Mouse (Mus musculus) forebrain, postnatal 0 days (tissue): Measurements from ENCODE around the gene Slc39a3. TPM values are rescaled to one million over a fixed set of nuclear protein-coding genes. Genes with fewer than 3 reads are reported as not detected.
A peak's percentile ranks its signal among the peaks of the same experiment; 100 is the strongest.

ENCODE experiments used
- ATAC-seq: fragments of 200-750 bp; cut with Nextera tagmentation; 2 replicates; pipeline ENCODE4 v1.8.0; 2017; ENCODE audit warnings: mild to moderate bottlenecking, moderate library complexity
- DNase-seq: peaks from one replicate; pipeline ENCODE4 v3.0.0-alpha.2; 2015
- H3K27ac ChIP-seq: fragments of 300-500 bp; sonication (generic); 2 replicates; pipeline ENCODE4 v1.5.1; 2014; ENCODE audit warnings: low read depth, mild to moderate bottlenecking, antibody characterized with exemption, low read length, moderate library complexity, mixed read lengths
- H3K27me3 ChIP-seq: fragments of 300-500 bp; sonication (generic); 2 replicates; pipeline ENCODE4 v1.6.1; 2014; ENCODE audit warnings: mild to moderate bottlenecking, low read length, mixed read lengths; ENCODE audit not compliant: insufficient read depth
- H3K36me3 ChIP-seq: fragments of 300-500 bp; sonication (generic); 2 replicates; pipeline ENCODE4 v1.6.1; 2014; ENCODE audit warnings: mild to moderate bottlenecking, moderate library complexity; ENCODE audit not compliant: insufficient read depth
- H3K4me1 ChIP-seq: fragments of 300-500 bp; sonication (generic); 2 replicates; pipeline ENCODE4 v1.6.1; 2014; ENCODE audit warnings: antibody characterized with exemption; ENCODE audit not compliant: insufficient read depth
- H3K4me2 ChIP-seq: fragments of 300-500 bp; sonication (generic); 2 replicates; pipeline ENCODE4 v1.6.1; 2014; ENCODE audit warnings: low read depth, mild to moderate bottlenecking, moderate library complexity
- H3K4me3 ChIP-seq: fragments of 300-500 bp; sonication (generic); 2 replicates; pipeline ENCODE4 v1.5.1; 2014; ENCODE audit warnings: low read depth, low read length, mixed read lengths
- H3K9ac ChIP-seq: fragments of 300-500 bp; sonication (generic); 2 replicates; pipeline ENCODE4 v1.6.1; 2014; ENCODE audit warnings: mild to moderate bottlenecking
- H3K9me3 ChIP-seq: fragments of 300-500 bp; sonication (generic); 2 replicates; pipeline ENCODE4 v1.6.1; 2016; ENCODE audit warnings: low read length
- CTCF ChIP-seq: sonication (generic); IDR thresholded peaks from 2 replicates; pipeline ENCODE4 v1.5.1; 2016; ENCODE audit warnings: antibody characterized with exemption, control low read depth, low read depth
- WGBS: fragments of 180-500 bp; shearing (Covaris S2); extraction: QIAGEN DNeasy Blood & Tissue Kit; methylation state at CpG from one replicate; pipeline ENCODE4 v1.1.7; 2014; 5-methylcytosine and 5-hydroxymethylcytosine counted together
- polyA plus RNA-seq: library from polyadenylated mRNA; unstranded; fragments of >200 nt; fragmentation: Nextera tagmentation; extraction: Ambion mirVana; gene quantifications from 2 replicates; pipeline ENCODE4 v1.2.1, GENCODE M21; 2015
- total RNA-seq: library from RNA; depleted of rRNA; stranded (reverse); fragments of >200 nt; gene quantifications from 2 replicates; pipeline ENCODE4 v1.2.3, GENCODE M21; 2014

Gene Slc39a3
- total and polyA plus RNA-seq, 2 experiments from 2014 or later, result 45.2 to 104 TPM

GRCm38 (mm10) chr10:81021547-81022110, 15.6 kb downstream of the Slc39a3 start:
- H3K9me3 ChIP-seq, result no peaks in the 10 kb centered on the region
- peaks cover 4% of the 10 kb centered on the region; the same call in 1 of the 2 replicates for H3K36me3 ChIP-seq
- ATAC-seq, result peak; percentile 32; the same call in 1 of the 2 replicates
- peak overlapping the region; percentile 33 for H3K4me2 ChIP-seq
- H3K27me3 ChIP-seq, result no peaks in the 10 kb centered on the region; the same call in 1 of the 2 replicates
- H3K4me3 ChIP-seq, result 0 out of 2 replicates have a peak overlapping the region, but pooled peaks have one; percentile 3
- H3K27ac ChIP-seq, result no peak overlapping the region; the same call in 1 of the 2 replicates
- no peak overlapping the region for H3K9ac ChIP-seq
- peaks cover 4% of the 10 kb centered on the region; the same call in 1 of the 2 replicates for H3K4me1 ChIP-seq
- TF ChIP-seq CTCF, result no peak
- WGBS, result 18% methylated on average over 26 of the region's 26 CpGs
- DNase-seq, result peak; percentile 41

GRCm38 (mm10) chr10:81020207-81020606, 17.0 kb downstream of the Slc39a3 start:
- peaks cover 4% of the 10 kb centered on the region; the same call in 1 of the 2 replicates for H3K36me3 ChIP-seq
- no peak overlapping the region for H3K9ac ChIP-seq
- H3K4me3 ChIP-seq, result no peak overlapping the region
- no peaks in the 10 kb centered on the region for H3K9me3 ChIP-seq
- no peak for DNase-seq
- ATAC-seq, result no peak
- H3K27me3 ChIP-seq, result no peaks in the 10 kb centered on the region; the same call in 1 of the 2 replicates
- H3K4me2 ChIP-seq, result no peak overlapping the region
- H3K27ac ChIP-seq, result no peak overlapping the region
- H3K4me1 ChIP-seq, result no peaks in the 10 kb centered on the region; the same call in 1 of the 2 replicates
- TF ChIP-seq CTCF, result no peak
- 62% methylated on average over 2 of the region's 2 CpGs for WGBS

- no peak overlapping the region for H3K4me2 ChIP-seq
- WGBS, result 71% methylated on average over 5 of the region's 6 CpGs
- H3K27me3 ChIP-seq, result no peaks in the 10 kb centered on the region; the same call in 1 of the 2 replicates
- H3K9me3 ChIP-seq, result no peaks in the 10 kb centered on the region
- TF ChIP-seq CTCF, result no peak
- no peak for ATAC-seq
- peaks cover 4% of the 10 kb centered on the region; the same call in 1 of the 2 replicates for H3K36me3 ChIP-seq
- no peak for DNase-seq
- no peaks in the 10 kb centered on the region; the same call in 1 of the 2 replicates for H3K4me1 ChIP-seq
- H3K4me3 ChIP-seq, result no peak overlapping the region
- no peak overlapping the region for H3K9ac ChIP-seq
- H3K27ac ChIP-seq, result no peak overlapping the region
These were observed 17.5 kb downstream of the Slc39a3 start for GRCm38 (mm10) chr10:81019687-81020086.

- no peaks in the 10 kb centered on the region; the same call in 1 of the 2 replicates for H3K27me3 ChIP-seq
- H3K9ac ChIP-seq, result no peak overlapping the region
- no peak overlapping the region for H3K4me3 ChIP-seq
- 43% methylated on average over 10 of the region's 10 CpGs for WGBS
- peaks cover 4% of the 10 kb centered on the region; the same call in 1 of the 2 replicates for H3K36me3 ChIP-seq
- ATAC-seq (no peak), DNase-seq (peak; percentile 73)
- H3K4me1 ChIP-seq, result no peaks in the 10 kb centered on the region; the same call in 1 of the 2 replicates
- H3K27ac ChIP-seq, result no peak overlapping the region
- no peak for TF ChIP-seq CTCF
- H3K4me2 ChIP-seq, result no peak overlapping the region
- H3K9me3 ChIP-seq, result no peaks in the 10 kb centered on the region
These were observed 18.9 kb downstream of the Slc39a3 start for GRCm38 (mm10) chr10:81018326-81018725.

GRCm38 (mm10) chr10:81016645-81017044, 20.6 kb downstream of the Slc39a3 start:
- H3K9ac ChIP-seq, result no peak overlapping the region
- no peaks in the 10 kb centered on the region for H3K9me3 ChIP-seq
- no peaks in the 10 kb centered on the region; the same call in 1 of the 2 replicates for H3K4me1 ChIP-seq
- TF ChIP-seq CTCF, result peak; percentile 70
- no peak for ATAC-seq
- WGBS, result 9% methylated on average over 7 of the region's 7 CpGs
- H3K27ac ChIP-seq, result no peak overlapping the region
- H3K4me3 ChIP-seq, result no peak overlapping the region
- H3K4me2 ChIP-seq, result no peak overlapping the region
- DNase-seq, result peak; percentile 29
- peaks cover 4% of the 10 kb centered on the region; the same call in 1 of the 2 replicates for H3K36me3 ChIP-seq
- no peaks in the 10 kb centered on the region for H3K27me3 ChIP-seq

- no peak overlapping the region for H3K4me3 ChIP-seq
- H3K4me1 ChIP-seq, result no peaks in the 10 kb centered on the region; the same call in 1 of the 2 replicates
- no peak overlapping the region; the same call in 1 of the 2 replicates for H3K4me2 ChIP-seq
- WGBS, result 92% methylated on average over 2 of the region's 2 CpGs
- H3K9me3 ChIP-seq, result no peaks in the 10 kb centered on the region
- no peak for TF ChIP-seq CTCF
- H3K27me3 ChIP-seq, result no peaks in the 10 kb centered on the region
- H3K9ac ChIP-seq, result no peak overlapping the region
- ATAC-seq (no peak), DNase-seq (no peak)
- H3K27ac ChIP-seq, result no peak overlapping the region
- no peaks in the 10 kb centered on the region for H3K36me3 ChIP-seq
These were observed 21.6 kb downstream of the Slc39a3 start for GRCm38 (mm10) chr10:81015666-81016065.
